Mouse (Mus musculus) heart, embryonic 11.5 days (tissue): Measurements from ENCODE around the gene Synpr. TPM values are rescaled to one million over a fixed set of nuclear protein-coding genes. Genes with fewer than 3 reads are reported as not detected.

ENCODE experiments used
- ATAC-seq: fragments of 200-750 bp; cut with Nextera tagmentation; replicated peaks from 2 replicates; pipeline ENCODE4 v1.8.0; 2017; ENCODE audit warnings: moderate library complexity; ENCODE audit not compliant: insufficient number of reproducible peaks, low FRiP score, low TSS enrichment
- H3K27ac ChIP-seq: fragments of 300-500 bp; sonication (generic); 2 replicates; pipeline ENCODE4 v1.5.1; 2014; ENCODE audit warnings: mild to moderate bottlenecking, low read depth, low read length
- H3K27me3 ChIP-seq: fragments of 300-500 bp; sonication (generic); 2 replicates; pipeline ENCODE4 v1.6.1; 2014; ENCODE audit warnings: mild to moderate bottlenecking, low read length, mixed read lengths; ENCODE audit not compliant: control insufficient read depth, insufficient read depth
- H3K36me3 ChIP-seq: fragments of 300-500 bp; sonication (generic); 2 replicates; pipeline ENCODE4 v1.6.1; 2014; ENCODE audit warnings: mild to moderate bottlenecking, low read length, moderate library complexity, mixed read lengths; ENCODE audit not compliant: control insufficient read depth, insufficient read depth
- H3K4me1 ChIP-seq: fragments of 300-500 bp; sonication (generic); 2 replicates; pipeline ENCODE4 v1.6.1; 2014; ENCODE audit warnings: low read length; ENCODE audit not compliant: control insufficient read depth, insufficient read depth
- H3K4me2 ChIP-seq: fragments of 300-500 bp; sonication (generic); 2 replicates; pipeline ENCODE4 v1.6.1; 2014; ENCODE audit warnings: mild to moderate bottlenecking, moderate library complexity
- H3K4me3 ChIP-seq: fragments of 300-500 bp; sonication (generic); 2 replicates; pipeline ENCODE4 v1.5.1; 2014; ENCODE audit warnings: low read depth, low read length
- H3K9ac ChIP-seq: fragments of 300-500 bp; sonication (generic); 2 replicates; pipeline ENCODE4 v1.6.1; 2014; ENCODE audit warnings: mild to moderate bottlenecking, low read depth, low read length, moderate library complexity
- H3K9me3 ChIP-seq: fragments of 300-500 bp; sonication (generic); replicated peaks from 2 replicates; pipeline ENCODE4 v1.6.1; 2016; ENCODE audit warnings: low read length; ENCODE audit not compliant: control insufficient read depth
- WGBS: fragments of 180-500 bp; shearing (Covaris S2); extraction: QIAGEN DNeasy Blood & Tissue Kit; methylation state at CpG from one replicate; pipeline ENCODE4 v1.1.7; 2014; ENCODE audit not compliant: insufficient replicate concordance; 5-methylcytosine and 5-hydroxymethylcytosine counted together
- polyA plus RNA-seq: library from polyadenylated mRNA; unstranded; fragments of >200 nt; fragmentation: Nextera tagmentation; extraction: Ambion mirVana; gene quantifications from 2 replicates; pipeline ENCODE4 v1.2.1, GENCODE M21; 2014

Synpr gene
- polyA plus RNA-seq, 1 experiment from 2014 or later: 0.69 TPM

DNA sequence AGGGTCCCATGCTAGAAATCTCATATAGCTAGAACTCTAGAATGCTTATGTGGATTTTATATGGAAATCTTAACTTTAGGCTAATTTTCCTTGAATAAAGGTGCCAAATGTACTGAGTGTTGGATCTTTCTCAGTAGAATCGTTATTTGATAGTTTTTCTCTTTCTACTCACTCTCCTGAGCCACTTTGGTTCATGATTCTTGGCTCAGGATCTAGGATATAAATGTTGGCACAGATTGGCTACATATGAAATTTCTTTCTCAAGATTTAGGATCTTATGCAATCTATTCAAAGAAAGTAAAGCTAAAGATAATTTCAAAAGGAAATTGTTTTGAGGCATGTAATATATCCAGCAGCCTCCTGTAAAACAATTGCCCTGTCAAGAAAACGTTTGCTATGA lies 263.2 kb downstream of the Synpr start:
- Histone ChIP-seq H3K9me3 (no peaks in the 10 kb centered on the region), H3K36me3 (no peaks in the 10 kb centered on the region), H3K27me3 (no peaks in the 10 kb centered on the region), H3K4me2 (no peak overlapping the region), H3K27ac (no peak overlapping the region), H3K4me1 (no peaks in the 10 kb centered on the region), H3K4me3 (no peak overlapping the region), H3K9ac (no peak overlapping the region)
- 60% methylated on average over 2 of the region's 2 CpGs for WGBS
- no peak for ATAC-seq

DNA sequence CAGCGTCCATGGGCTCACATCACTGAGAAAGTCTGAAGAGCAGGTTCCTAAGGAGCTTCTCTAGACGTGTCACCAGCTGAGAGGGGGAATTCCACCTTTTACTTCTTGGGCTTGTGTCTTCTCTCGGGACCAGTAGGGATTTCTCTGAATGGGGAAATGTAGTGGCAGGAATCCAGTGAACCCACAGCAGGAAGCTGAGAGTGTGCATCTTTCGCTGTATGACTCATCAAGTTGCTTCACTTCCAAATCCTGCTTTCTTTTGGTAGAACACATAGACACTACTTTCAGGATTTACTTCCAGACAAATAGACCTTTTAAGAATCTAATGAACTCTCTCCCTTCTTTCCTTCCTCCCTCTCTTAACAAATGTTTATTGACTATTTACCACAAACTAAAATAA lies 266.6 kb downstream of the Synpr start:
- no peaks in the 10 kb centered on the region for H3K4me1 ChIP-seq
- WGBS: 67% methylated on average over 4 of the region's 4 CpGs
- H3K27me3 ChIP-seq: no peaks in the 10 kb centered on the region
- no peak overlapping the region for H3K4me2 ChIP-seq
- H3K27ac ChIP-seq: no peak overlapping the region
- ATAC-seq: no peak
- no peaks in the 10 kb centered on the region for H3K36me3 ChIP-seq
- no peak overlapping the region for H3K4me3 ChIP-seq
- no peak overlapping the region for H3K9ac ChIP-seq
- no peaks in the 10 kb centered on the region for H3K9me3 ChIP-seq

DNA sequence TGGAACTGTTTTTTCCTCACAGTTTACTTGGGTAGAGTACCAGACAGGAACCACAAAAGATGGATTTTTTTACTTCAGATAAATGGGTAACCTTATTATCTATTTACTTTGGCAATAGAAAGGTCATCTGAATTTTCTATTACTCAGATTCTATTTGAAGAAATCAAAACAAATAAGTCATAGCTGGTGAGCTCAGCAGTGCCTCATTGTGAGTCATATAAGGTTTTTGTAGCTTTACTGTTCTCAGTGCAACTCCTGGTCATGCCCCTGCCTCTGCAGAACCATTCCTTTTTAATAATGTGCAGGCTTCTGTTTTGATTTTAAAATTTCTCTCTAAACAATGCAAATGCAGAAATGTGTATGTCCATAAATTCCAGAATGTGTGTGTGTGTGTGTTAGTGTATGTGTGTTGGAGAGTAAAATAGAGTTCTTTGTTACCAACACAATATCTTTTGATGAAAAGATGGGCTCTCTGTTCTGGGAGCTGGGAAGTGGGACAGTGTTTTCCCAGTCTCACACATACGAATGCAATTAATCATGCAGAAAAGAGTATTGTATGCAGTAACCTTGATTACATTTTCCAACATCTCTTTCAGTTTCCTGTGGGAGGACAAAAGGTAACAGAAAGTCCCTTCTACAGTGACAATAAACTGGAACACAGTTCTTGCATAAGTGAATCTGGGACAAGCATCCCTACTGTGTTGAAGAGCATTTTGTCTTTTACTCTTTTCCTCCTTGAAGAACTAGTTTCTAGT lies 269.2 kb downstream of the Synpr start:
- Histone ChIP-seq H3K4me1 (no peaks in the 10 kb centered on the region), H3K4me2 (no peak overlapping the region)
- 54% methylated on average over 1 of the region's 1 CpGs for WGBS

DNA sequence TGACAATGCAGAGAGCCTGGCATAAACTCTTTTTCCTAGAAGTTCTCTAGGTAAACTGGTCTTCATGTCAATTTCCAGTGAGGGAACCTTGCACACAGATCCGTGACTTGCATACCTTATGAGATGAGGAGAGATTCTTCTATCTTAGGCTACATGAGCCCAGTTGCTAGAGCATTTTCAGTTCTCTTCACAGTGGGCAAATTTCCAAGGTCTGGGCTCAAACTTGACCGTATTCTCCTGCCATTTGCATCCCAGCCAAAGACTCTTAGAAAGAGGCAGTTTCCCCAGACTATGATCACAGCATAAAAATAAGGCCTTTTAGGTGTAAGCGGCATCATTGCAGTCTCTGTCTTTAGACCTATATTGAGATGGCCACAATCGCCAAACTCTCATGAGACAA lies 270.1 kb downstream of the Synpr start:
- H3K36me3 ChIP-seq: no peaks in the 10 kb centered on the region
- no peak overlapping the region for H3K4me2 ChIP-seq
- WGBS: 77% methylated on average over 4 of the region's 4 CpGs
- H3K9me3 ChIP-seq: no peaks in the 10 kb centered on the region
- no peak overlapping the region for H3K9ac ChIP-seq
- H3K27me3 ChIP-seq: no peaks in the 10 kb centered on the region
- no peaks in the 10 kb centered on the region for H3K4me1 ChIP-seq
- H3K27ac ChIP-seq: no peak overlapping the region
- no peak for ATAC-seq
- H3K4me3 ChIP-seq: no peak overlapping the region

More for the DNA sequence above, 269.2 kb downstream of the Synpr start:
- Histone ChIP-seq H3K9me3 (no peaks in the 10 kb centered on the region), H3K27me3 (no peaks in the 10 kb centered on the region), H3K36me3 (no peaks in the 10 kb centered on the region), H3K9ac (no peak overlapping the region), H3K27ac (no peak overlapping the region), H3K4me3 (no peak overlapping the region)
- ATAC-seq: no peak

DNA sequence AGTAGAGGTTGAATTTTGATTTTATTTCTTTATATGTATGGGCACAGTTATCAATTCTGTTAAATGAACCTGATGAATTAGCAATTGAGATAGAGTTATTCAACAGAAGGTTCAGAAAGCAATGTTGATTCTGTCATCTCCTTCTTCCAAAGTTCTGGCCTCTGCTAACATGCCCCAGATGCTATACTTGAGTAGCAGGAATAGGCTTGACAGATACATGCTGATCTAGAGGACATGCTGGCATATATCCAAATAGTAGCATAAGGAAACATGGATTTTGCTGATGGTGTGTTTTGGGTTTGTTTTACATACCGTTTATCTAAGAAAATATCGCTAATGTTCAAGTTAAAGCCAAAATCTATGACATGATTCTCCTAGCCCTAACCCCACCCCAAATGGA lies 273.5 kb downstream of the Synpr start:
- H3K27ac ChIP-seq: no peak overlapping the region
- no peak overlapping the region for H3K4me3 ChIP-seq
- WGBS: 85% methylated on average over 2 of the region's 2 CpGs
- ATAC-seq: no peak
- H3K9me3 ChIP-seq: no peaks in the 10 kb centered on the region
- no peaks in the 10 kb centered on the region for H3K27me3 ChIP-seq
- no peaks in the 10 kb centered on the region for H3K4me1 ChIP-seq
- H3K36me3 ChIP-seq: no peaks in the 10 kb centered on the region
- no peak overlapping the region for H3K4me2 ChIP-seq
- H3K9ac ChIP-seq: no peak overlapping the region

DNA sequence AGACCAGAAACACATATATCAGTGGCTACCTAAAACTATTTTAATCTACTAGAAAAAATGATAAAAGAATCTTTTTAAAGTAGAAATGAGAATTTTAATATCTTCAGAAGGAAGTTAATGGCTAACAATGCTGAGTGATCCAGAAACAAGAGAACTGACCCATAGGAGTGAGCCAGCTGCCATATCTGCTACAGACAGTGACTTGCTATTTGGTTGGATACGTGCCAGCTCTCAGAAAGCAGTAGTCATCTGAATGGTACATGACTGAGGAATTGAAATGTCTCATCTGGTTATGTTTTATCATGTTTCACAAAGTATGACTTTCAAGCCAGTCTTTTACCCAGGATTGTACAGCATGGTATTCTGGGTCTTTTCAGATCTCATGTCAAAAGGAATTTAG lies 282.7 kb downstream of the Synpr start:
- no peak overlapping the region for H3K9ac ChIP-seq
- no peak overlapping the region for H3K27ac ChIP-seq
- WGBS: 69% methylated on average over 1 of the region's 1 CpGs
- no peaks in the 10 kb centered on the region for H3K9me3 ChIP-seq
- H3K4me1 ChIP-seq: no peaks in the 10 kb centered on the region
- H3K36me3 ChIP-seq: no peaks in the 10 kb centered on the region
- no peak for ATAC-seq
- H3K4me2 ChIP-seq: no peak overlapping the region
- no peak overlapping the region for H3K4me3 ChIP-seq
- H3K27me3 ChIP-seq: no peaks in the 10 kb centered on the region

DNA sequence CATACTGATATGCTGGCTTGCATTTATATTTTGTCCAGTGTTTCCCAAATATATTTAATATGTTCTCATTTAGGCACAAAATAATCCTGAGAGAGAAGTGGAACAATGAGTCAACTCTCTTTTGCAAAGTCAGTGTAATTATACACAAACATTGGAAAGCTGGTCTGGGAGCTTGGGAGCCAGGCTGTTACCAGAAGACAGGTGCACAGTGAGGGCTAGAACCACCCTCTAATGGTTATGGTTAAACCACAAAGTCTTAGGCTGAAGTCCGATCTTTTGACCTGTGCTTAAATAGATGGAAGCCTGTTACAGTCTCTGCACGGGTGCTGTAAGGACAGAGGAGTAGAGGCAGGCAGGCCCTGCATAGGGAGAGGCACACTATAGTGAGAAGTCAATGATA lies 283.4 kb downstream of the Synpr start:
- Histone ChIP-seq H3K4me2 (no peak overlapping the region), H3K36me3 (no peaks in the 10 kb centered on the region), H3K9ac (no peak overlapping the region), H3K4me1 (no peaks in the 10 kb centered on the region), H3K27me3 (no peaks in the 10 kb centered on the region), H3K4me3 (no peak overlapping the region), H3K27ac (no peak overlapping the region), H3K9me3 (no peaks in the 10 kb centered on the region)
- ATAC-seq: no peak
- WGBS: 76% methylated on average over 2 of the region's 2 CpGs

DNA sequence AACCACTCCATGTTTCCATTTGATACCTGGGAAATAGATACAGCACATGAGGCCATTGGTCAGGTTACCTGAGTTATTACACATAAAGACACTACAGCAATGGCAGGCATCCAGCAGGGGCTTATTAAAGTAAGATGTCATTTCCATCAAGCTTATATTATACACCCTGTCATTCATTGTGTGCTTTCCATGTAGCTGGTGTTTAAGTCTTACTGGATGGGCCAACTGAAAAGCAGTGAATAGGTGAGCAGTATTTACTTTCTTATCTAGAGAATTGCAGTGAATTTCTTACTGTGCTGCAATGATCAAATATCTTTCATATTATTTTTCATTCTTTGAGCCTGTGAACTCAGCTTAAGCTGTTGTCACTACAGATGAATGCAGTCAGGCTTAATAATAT lies 287.4 kb downstream of the Synpr start:
- Histone ChIP-seq H3K27me3 (no peaks in the 10 kb centered on the region), H3K27ac (no peak overlapping the region)

DNA sequence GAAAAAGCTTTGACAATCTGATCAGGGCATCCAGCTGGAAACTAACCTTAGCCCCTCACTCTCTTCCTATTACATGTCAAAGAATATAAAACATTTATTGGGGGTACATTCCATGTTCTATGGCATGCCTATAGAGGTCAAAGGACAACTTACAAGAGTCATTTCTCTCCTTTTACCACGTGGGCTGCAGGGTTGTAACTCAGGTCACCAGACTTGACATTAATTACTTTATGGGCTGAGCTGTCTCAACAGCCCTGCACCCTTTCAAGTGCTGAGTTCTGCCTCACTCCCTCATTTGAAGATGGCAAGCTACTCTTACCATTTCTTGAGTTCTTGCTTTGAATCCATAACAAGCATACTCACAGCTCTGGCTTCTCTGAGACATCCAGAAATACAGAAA lies 287.9 kb downstream of the Synpr start:
- no peaks in the 10 kb centered on the region for H3K36me3 ChIP-seq
- 21% methylated on average over 1 of the region's 1 CpGs for WGBS
- H3K27ac ChIP-seq: no peak overlapping the region
- no peaks in the 10 kb centered on the region for H3K4me1 ChIP-seq
- no peak overlapping the region for H3K9ac ChIP-seq
- H3K4me3 ChIP-seq: no peak overlapping the region
- H3K9me3 ChIP-seq: no peaks in the 10 kb centered on the region
- H3K27me3 ChIP-seq: no peaks in the 10 kb centered on the region
- no peak overlapping the region for H3K4me2 ChIP-seq
- ATAC-seq: no peak

More for the DNA sequence above, 287.4 kb downstream of the Synpr start:
- H3K9me3 ChIP-seq: no peaks in the 10 kb centered on the region
- H3K9ac ChIP-seq: no peak overlapping the region
- H3K4me1 ChIP-seq: no peaks in the 10 kb centered on the region
- no peak overlapping the region for H3K4me3 ChIP-seq
- no peak overlapping the region for H3K4me2 ChIP-seq
- H3K36me3 ChIP-seq: no peaks in the 10 kb centered on the region
- ATAC-seq: no peak
